Mouse (Mus musculus) c-Kit-positive CD71-positive TER-119-positive erythroid progenitor cells, embryonic 14.5 days (primary cell): ENCODE data around the gene Pla2g4c.

ENCODE experiments used
- DNase-seq: peaks from one replicate; pipeline ENCODE4 v3.0.0-alpha.2; 2013; ENCODE audit warnings: low spot score

The Pla2g4c gene

GRCm38 (mm10) chr7:13380588-13380987, 56.1 kb downstream of the Pla2g4c start:
- DNase-seq, result no peak

- no peak for DNase-seq
These were observed 73.4 kb downstream of the Pla2g4c start, which contains the start of gene Cabp5 for GRCm38 (mm10) chr7:13397832-13398231. TSS of gene Cabp5 (plus strand) at chr7:13398132.
